ENCODE assay signal across 14 mouse cellular contexts in genomic region chr10:71306759-71307158, GRCm38 (mm10). TPM values are rescaled to one million over a fixed set of nuclear protein-coding genes. Genes with fewer than 3 reads are reported as not detected.
DNase-seq lines count a peak whose midpoint lies in the region; ATAC-seq and TF ChIP-seq lines count a peak whose summit lies in the region.
"Had no signal": no experiment of that assay in that cellular context is flagged by ENCODE, and none has a peak within 500 bp of the region (broad histone marks: within the 10 kb centered on the region; RNA-seq: fewer than 3 reads in every experiment).

No protein-coding gene starts in this region.

- no peaks in the 10 kb centered on the region for H3K27me3 ChIP-seq in heart, embryonic 14.5 days (ENCODE audit: control insufficient read depth, insufficient read depth, low read length)
- H3K27me3 ChIP-seq in heart, embryonic 12.5 days (replicated peaks) = no peaks in the 10 kb centered on the region
- no peaks in the 10 kb centered on the region for H3K27me3 ChIP-seq in midbrain, embryonic 11.5 days (ENCODE audit: control insufficient read depth, insufficient read depth, low read length)
- no peaks in the 10 kb centered on the region for H3K27me3 ChIP-seq in midbrain, postnatal 0 days (ENCODE audit: insufficient read depth, low read length)
- H3K27me3 ChIP-seq in megakaryocyte, embryonic 14.5 days (replicated peaks) = no peaks in the 10 kb centered on the region
- H3K27me3 ChIP-seq: kidney, embryonic 15.5 days had no signal

- no peaks in the 10 kb centered on the region for H3K4me1 ChIP-seq in heart, embryonic 14.5 days (ENCODE audit: control insufficient read depth in 2 of 2, insufficient read depth in 2 of 2, low read length in 2 of 2)
- no peaks in the 10 kb centered on the region for H3K4me1 ChIP-seq in heart, embryonic 12.5 days (replicated peaks)
- H3K4me1 ChIP-seq in midbrain, embryonic 11.5 days (ENCODE audit: control insufficient read depth, insufficient read depth, low read length) = no peaks in the 10 kb centered on the region
- no peaks in the 10 kb centered on the region for H3K4me1 ChIP-seq in midbrain, postnatal 0 days (ENCODE audit: insufficient read depth, low read length)
- no peaks in the 10 kb centered on the region for H3K4me1 ChIP-seq in embryonic fibroblast, embryonic 13.5 days (ENCODE audit: control insufficient read depth, insufficient read depth, low read length)
- peaks cover 13% of the 10 kb centered on the region for H3K4me1 ChIP-seq in megakaryocyte, embryonic 14.5 days
- H3K4me1 ChIP-seq: limb, embryonic 10.5 days had no signal

- no peak overlapping the region for H3K4me3 ChIP-seq in heart, embryonic 14.5 days (ENCODE audit: control insufficient read depth in 1 of 2, insufficient read depth in 1 of 2, low read depth in 1 of 2, low read length in 2 of 2)
- H3K4me3 ChIP-seq in heart, embryonic 12.5 days = no peak overlapping the region
- H3K4me3 ChIP-seq in midbrain, embryonic 11.5 days (ENCODE audit: low read depth, low read length) = no peak overlapping the region
- no peak overlapping the region for H3K4me3 ChIP-seq in midbrain, postnatal 0 days (ENCODE audit: low read depth, low read length)
- 0 out of 2 replicates have a peak overlapping the region, but pooled peaks have one; percentile 30 for H3K4me3 ChIP-seq in embryonic fibroblast, embryonic 13.5 days (ENCODE audit: insufficient read depth, low read length)
- peak overlapping the region; percentile 90 for H3K4me3 ChIP-seq in megakaryocyte, embryonic 14.5 days (replicated peaks)
- H3K4me3 ChIP-seq: kidney, embryonic 15.5 days; limb, embryonic 10.5 days had no signal

- no peaks in the 10 kb centered on the region for H3K36me3 ChIP-seq in heart, embryonic 14.5 days (ENCODE audit: control insufficient read depth, insufficient read depth, low read length)
- no peaks in the 10 kb centered on the region for H3K36me3 ChIP-seq in heart, embryonic 12.5 days
- H3K36me3 ChIP-seq in midbrain, embryonic 11.5 days (ENCODE audit: control insufficient read depth, insufficient read depth, low read length) = no peaks in the 10 kb centered on the region
- no peaks in the 10 kb centered on the region for H3K36me3 ChIP-seq in midbrain, postnatal 0 days (ENCODE audit: insufficient read depth, low read length)
- H3K36me3 ChIP-seq in megakaryocyte, embryonic 14.5 days (replicated peaks; ENCODE audit: low read length) = no peaks in the 10 kb centered on the region
- H3K36me3 ChIP-seq: kidney, embryonic 15.5 days; limb, embryonic 10.5 days had no signal

- ATAC-seq in heart, embryonic 14.5 days (ENCODE audit: insufficient number of reproducible peaks, insufficient read depth, low FRiP score, low read depth) = no peak
- no peak for ATAC-seq in heart, embryonic 12.5 days (ENCODE audit: insufficient number of reproducible peaks, low FRiP score)
- no peak for ATAC-seq in midbrain, embryonic 11.5 days (ENCODE audit: low FRiP score)
- no peak for ATAC-seq in midbrain, postnatal 0 days (ENCODE audit: low FRiP score)
- ATAC-seq: forebrain, postnatal 0 days had no signal

- no peak for TF ChIP-seq CTCF in midbrain, postnatal 0 days (IDR thresholded peaks at IDR 0.05)
- TF ChIP-seq CTCF in embryonic fibroblast, embryonic 13.5 days (IDR thresholded peaks at IDR 0.05; ENCODE audit: borderline replicate concordance, insufficient read depth, low read length) = no peak

- no peaks in the 10 kb centered on the region for H3K9me3 ChIP-seq in heart, embryonic 14.5 days (ENCODE audit: control insufficient read depth, low read length)
- H3K9me3 ChIP-seq in heart, embryonic 12.5 days (replicated peaks) = no peaks in the 10 kb centered on the region
- H3K9me3 ChIP-seq in midbrain, embryonic 11.5 days (ENCODE audit: control insufficient read depth, low read length) = no peaks in the 10 kb centered on the region
- H3K9me3 ChIP-seq in midbrain, postnatal 0 days (ENCODE audit: low read length) = no peaks in the 10 kb centered on the region
- H3K9me3 ChIP-seq in megakaryocyte, embryonic 14.5 days = no peaks in the 10 kb centered on the region
- H3K9me3 ChIP-seq: kidney, embryonic 15.5 days; limb, embryonic 10.5 days had no signal

- DNase-seq in midbrain, embryonic 11.5 days (ENCODE audit: low spot score, missing footprints) = no peak
- no peak for DNase-seq in midbrain, postnatal 0 days (ENCODE audit: low spot score)
- DNase-seq in layer of hippocampus, adult 11-12 months (ENCODE audit: low spot score) = no peak
- DNase-seq in adrenal gland, postnatal 36 days = no peak
- DNase-seq: gastrocnemius, postnatal 25 days; layer of hippocampus, adult 9-11 months; right cerebral cortex, postnatal 4 days had no signal

- TF ChIP-seq POLR2A in embryonic fibroblast, embryonic 13.5 days (IDR thresholded peaks at IDR 0.05; ENCODE audit: low read depth, low read length) = no peak

- no peak overlapping the region for H3K27ac ChIP-seq in heart, embryonic 14.5 days (replicated peaks in 1 of 2; ENCODE audit: control insufficient read depth in 1 of 2, insufficient read depth in 1 of 2, low read depth in 2 of 2, low read length in 2 of 2)
- H3K27ac ChIP-seq in heart, embryonic 12.5 days (ENCODE audit: poor library complexity, severe bottlenecking) = no peak overlapping the region
- H3K27ac ChIP-seq in midbrain, embryonic 11.5 days (ENCODE audit: low read depth, low read length) = no peak overlapping the region
- no peak overlapping the region for H3K27ac ChIP-seq in midbrain, postnatal 0 days (ENCODE audit: low read depth, low read length)
- no peak overlapping the region for H3K27ac ChIP-seq in embryonic fibroblast, embryonic 13.5 days (ENCODE audit: insufficient read depth, low read length)
- H3K27ac ChIP-seq: kidney, embryonic 15.5 days; limb, embryonic 10.5 days had no signal

- no peak overlapping the region for H3K9ac ChIP-seq in heart, embryonic 14.5 days (ENCODE audit: low read length)
- no peak overlapping the region for H3K9ac ChIP-seq in heart, embryonic 12.5 days
- H3K9ac ChIP-seq in midbrain, embryonic 11.5 days (ENCODE audit: low read length) = no peak overlapping the region
- no peak overlapping the region for H3K9ac ChIP-seq in midbrain, postnatal 0 days (replicated peaks; ENCODE audit: low read length, poor library complexity, severe bottlenecking)
- H3K9ac ChIP-seq: forebrain, postnatal 0 days; kidney, embryonic 15.5 days had no signal

- WGBS in heart, embryonic 14.5 days = 64% methylated on average over 6 of the region's 6 CpGs
- WGBS in heart, embryonic 12.5 days = 62% methylated on average over 6 of the region's 6 CpGs
- WGBS in midbrain, embryonic 11.5 days = 71% methylated on average over 6 of the region's 6 CpGs
- WGBS in midbrain, postnatal 0 days = 75% methylated on average over 6 of the region's 6 CpGs

- peak overlapping the region; percentile 59 for H3K4me2 ChIP-seq in heart, embryonic 14.5 days (ENCODE audit: low read length)
- no peak overlapping the region for H3K4me2 ChIP-seq in heart, embryonic 12.5 days
- peak overlapping the region; percentile 34; the same call in 1 of the 2 replicates for H3K4me2 ChIP-seq in midbrain, embryonic 11.5 days
- no peak overlapping the region for H3K4me2 ChIP-seq in midbrain, postnatal 0 days (ENCODE audit: low read depth, low read length, poor library complexity, severe bottlenecking)

RNA-seq across cellular contexts. Expression of gene Ube2d1, which starts 21.7 kb away (rescaled TPM):
- 74.3 and 74.4 TPM in 2 replicates for polyA plus RNA-seq in heart, embryonic 14.5 days (2014; fragmentation: Nextera tagmentation; extraction: Ambion mirVana)
- 66.2 and 68.1 TPM in 2 replicates for polyA plus RNA-seq in heart, embryonic 12.5 days (2016; fragmentation: Nextera tagmentation; extraction: Ambion mirVana)
- polyA plus RNA-seq in midbrain, embryonic 11.5 days (2014; fragmentation: Nextera tagmentation; extraction: Ambion mirVana) = 176 and 184 TPM in 2 replicates
- 91.4 and 100 TPM in 2 replicates for total RNA-seq in midbrain, postnatal 0 days (2014; rRNA removed)
- 175 and 179 TPM in 2 replicates for polyA plus RNA-seq in midbrain, postnatal 0 days (2015; fragmentation: Nextera tagmentation; extraction: Ambion mirVana)
- 56.3 and 61.8 TPM in 2 replicates for polyA plus RNA-seq in embryonic fibroblast, embryonic 13.5 days (2011; ENCODE audit: insufficient read length, low read depth, missing spikeins)
- polyA plus RNA-seq in megakaryocyte, embryonic 14.5 days (2012; ENCODE audit: insufficient read depth, low replicate concordance) = 5.0 and 6.5 TPM in 2 replicates
- total RNA-seq in adrenal gland, postnatal 36 days (2021) = 10 to 100 TPM; 15.6 to 22.3 TPM

RNA-seq across cellular contexts. Expression of gene Cisd1, which starts 38.0 kb away (rescaled TPM):
- polyA plus RNA-seq in heart, embryonic 14.5 days (2014; fragmentation: Nextera tagmentation; extraction: Ambion mirVana) = 217 and 220 TPM in 2 replicates
- 165 and 170 TPM in 2 replicates for polyA plus RNA-seq in heart, embryonic 12.5 days (2016; fragmentation: Nextera tagmentation; extraction: Ambion mirVana)
- 152 and 155 TPM in 2 replicates for polyA plus RNA-seq in midbrain, embryonic 11.5 days (2014; fragmentation: Nextera tagmentation; extraction: Ambion mirVana)
- total RNA-seq in midbrain, postnatal 0 days (2014; rRNA removed) = 92.1 and 121 TPM in 2 replicates
- 378 and 395 TPM in 2 replicates for polyA plus RNA-seq in midbrain, postnatal 0 days (2015; fragmentation: Nextera tagmentation; extraction: Ambion mirVana)
- polyA plus RNA-seq in embryonic fibroblast, embryonic 13.5 days (2011; ENCODE audit: insufficient read length, low read depth, missing spikeins) = 27.5 and 31.4 TPM in 2 replicates
- 31.8 and 32.1 TPM in 2 replicates for polyA plus RNA-seq in megakaryocyte, embryonic 14.5 days (2012; ENCODE audit: insufficient read depth, low replicate concordance)
- total RNA-seq in adrenal gland, postnatal 36 days (2021) = 100 to 1,000 TPM in 1 of 2 experiments, 10 to 100 TPM in 1; 90.4 to 140 TPM

RNA-seq across cellular contexts. Expression of gene Ipmk, which starts 40.8 kb away (rescaled TPM):
- 8.7 and 8.8 TPM in 2 replicates for polyA plus RNA-seq in heart, embryonic 14.5 days (2014; fragmentation: Nextera tagmentation; extraction: Ambion mirVana)
- 10.2 and 11.9 TPM in 2 replicates for polyA plus RNA-seq in heart, embryonic 12.5 days (2016; fragmentation: Nextera tagmentation; extraction: Ambion mirVana)
- 24.8 and 24.9 TPM in 2 replicates for polyA plus RNA-seq in midbrain, embryonic 11.5 days (2014; fragmentation: Nextera tagmentation; extraction: Ambion mirVana)
- 21.7 and 28.0 TPM in 2 replicates for total RNA-seq in midbrain, postnatal 0 days (2014; rRNA removed)
- 12.8 and 14.6 TPM in 2 replicates for polyA plus RNA-seq in midbrain, postnatal 0 days (2015; fragmentation: Nextera tagmentation; extraction: Ambion mirVana)
- 11.8 and 13.7 TPM in 2 replicates for polyA plus RNA-seq in embryonic fibroblast, embryonic 13.5 days (2011; ENCODE audit: insufficient read length, low read depth, missing spikeins)
- 5.1 and 14.8 TPM in 2 replicates for polyA plus RNA-seq in megakaryocyte, embryonic 14.5 days (2012; ENCODE audit: insufficient read depth, low replicate concordance)
- total RNA-seq in adrenal gland, postnatal 36 days (2021) = 10 to 100 TPM; 15.6 to 20.5 TPM

Comparison
In these comparisons a context has a peak if more than half of its experiments do, and no peak if none do; other contexts are left out.
1. H3K4me2 ChIP-seq: peak in heart, embryonic 14.5 days (single experiment) and midbrain, embryonic 11.5 days (single experiment); none in heart, embryonic 12.5 days (single experiment) and midbrain, postnatal 0 days (single experiment).
2. H3K4me3 ChIP-seq: peak in embryonic fibroblast, embryonic 13.5 days (single experiment) and megakaryocyte, embryonic 14.5 days (single experiment); none in heart, embryonic 14.5 days (0 of 2), heart, embryonic 12.5 days (single experiment), midbrain, embryonic 11.5 days (single experiment) and midbrain, postnatal 0 days (single experiment).